Mouse (Mus musculus) right cerebral cortex, postnatal 14 days (tissue): ENCODE results near the gene Vcpkmt.
A peak's percentile ranks its signal among the peaks of the same experiment; 100 is the strongest.
"Not testable (repeated sequence)": the region's sequence is repeated elsewhere in the genome, so short reads cannot be mapped to it uniquely, and the experiment has no call there.

ENCODE experiments used
- DNase-seq: peaks from one replicate; pipeline ENCODE4 v3.0.0; 2022

Gene Vcpkmt

DNA sequence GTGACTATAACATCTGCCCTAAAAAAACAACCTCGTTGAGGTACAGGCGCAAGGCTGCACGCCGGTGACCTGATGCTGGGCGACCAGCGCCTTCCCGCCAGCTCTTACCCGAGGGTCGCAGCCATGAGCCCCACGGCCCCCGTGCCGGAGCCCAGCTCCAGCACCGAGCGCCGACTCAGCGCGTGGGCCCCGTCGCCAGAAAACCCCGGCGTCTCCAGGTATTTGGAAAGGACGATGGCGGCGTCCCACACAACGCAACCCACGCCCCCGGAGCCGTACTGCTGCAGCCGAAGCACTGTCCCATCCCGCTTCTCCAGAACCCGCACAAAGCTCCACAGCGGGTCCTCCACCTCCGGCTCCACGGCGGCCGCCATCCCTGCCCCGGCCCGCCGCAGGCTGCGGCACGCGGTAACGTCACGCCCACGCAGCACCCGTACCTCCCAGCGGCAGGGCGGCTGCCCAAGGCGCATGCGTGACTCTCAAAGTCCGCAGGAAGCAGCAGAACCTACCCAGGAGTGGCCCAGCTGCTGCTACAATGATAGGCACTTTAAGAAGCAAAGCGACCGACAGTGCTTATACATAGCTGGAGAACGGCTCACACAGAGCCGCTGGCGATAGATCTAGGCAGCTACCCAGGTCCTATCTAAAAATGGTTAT, at the start of gene Vcpkmt:
Gene Vcpkmt, minus strand, starts transcription at position 416 of the 657 bp plus-strand sequence.
- DNase-seq, result peak; percentile 95

DNA sequence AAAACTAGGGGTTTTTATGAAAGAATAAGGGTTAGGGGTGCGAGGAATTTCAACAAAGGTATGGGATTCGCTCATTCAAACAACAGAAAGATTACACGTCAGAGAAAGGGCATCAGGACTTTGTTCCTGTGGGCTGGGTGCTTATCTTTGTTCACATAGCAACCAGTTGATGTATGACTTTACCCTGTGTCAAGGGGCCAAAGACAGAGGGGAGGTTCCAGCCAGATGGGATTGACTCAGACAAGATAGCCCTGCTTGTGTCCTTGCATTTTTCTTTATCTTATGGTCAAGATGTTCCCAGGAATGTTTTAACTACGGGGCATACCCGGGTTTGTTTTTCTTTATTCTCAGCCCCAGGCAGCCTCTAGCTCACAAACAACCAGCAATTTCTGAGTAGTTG, 35.8 kb upstream of the Vcpkmt start:
- DNase-seq, result not testable (repeated sequence)

DNA sequence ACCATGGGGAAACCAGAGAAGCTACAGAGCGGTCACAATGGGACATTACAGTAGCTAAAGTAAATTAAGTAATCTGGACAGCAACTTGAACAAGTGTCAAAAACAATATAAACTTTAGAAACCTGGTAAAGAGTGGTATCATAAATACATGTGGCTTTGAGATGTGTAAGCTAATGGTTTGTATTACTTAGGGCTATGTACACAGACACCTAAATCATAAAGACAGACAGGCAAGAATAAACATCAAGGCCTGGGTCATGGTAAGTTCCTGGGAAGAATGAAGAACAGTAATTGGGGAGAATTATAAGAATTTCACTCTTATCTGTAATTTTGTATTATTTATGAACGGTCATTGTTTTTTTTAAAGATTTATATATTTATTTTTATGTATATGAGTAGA, 21.5 kb upstream of the Vcpkmt start:
- DNase-seq, result no peak

DNA sequence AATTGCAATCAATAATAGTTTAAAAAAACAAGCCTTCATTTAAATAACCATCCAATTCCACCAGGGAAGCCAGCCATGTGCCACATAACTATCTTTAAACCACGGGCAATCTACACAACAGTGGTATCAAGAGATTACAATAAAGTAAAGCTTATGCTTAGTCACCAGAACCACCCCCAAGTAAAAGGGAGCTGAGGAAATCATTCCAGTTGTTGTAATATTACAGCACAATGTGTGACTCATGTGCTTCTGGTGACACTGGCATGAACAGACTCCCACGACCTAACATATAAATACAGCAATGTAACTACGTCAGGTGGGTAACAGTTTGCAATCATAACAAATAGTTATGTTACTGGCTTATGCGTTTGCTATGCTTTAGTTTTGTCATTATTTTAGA, 14.6 kb upstream of the Vcpkmt start:
- DNase-seq, result no peak

DNA sequence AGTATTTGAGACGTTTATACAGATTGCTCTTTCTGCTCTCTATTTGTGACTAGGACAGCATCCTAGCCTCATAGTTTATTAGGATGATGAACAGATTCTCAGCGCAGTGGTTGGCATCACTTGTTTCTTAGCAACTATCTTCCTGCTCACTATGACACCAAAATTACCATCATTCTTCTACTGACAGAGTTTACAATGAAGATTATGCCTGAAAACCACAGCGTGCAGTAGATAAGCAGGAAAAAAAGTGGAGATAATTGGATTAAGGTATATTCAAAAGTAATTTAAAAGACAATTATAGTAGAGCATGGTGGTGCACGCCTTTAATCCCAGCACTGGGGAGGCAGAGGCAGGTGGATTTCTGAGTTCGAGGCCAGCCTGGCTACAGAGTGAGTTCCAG, 10.3 kb upstream of the Vcpkmt start:
- DNase-seq, result no peak

DNA sequence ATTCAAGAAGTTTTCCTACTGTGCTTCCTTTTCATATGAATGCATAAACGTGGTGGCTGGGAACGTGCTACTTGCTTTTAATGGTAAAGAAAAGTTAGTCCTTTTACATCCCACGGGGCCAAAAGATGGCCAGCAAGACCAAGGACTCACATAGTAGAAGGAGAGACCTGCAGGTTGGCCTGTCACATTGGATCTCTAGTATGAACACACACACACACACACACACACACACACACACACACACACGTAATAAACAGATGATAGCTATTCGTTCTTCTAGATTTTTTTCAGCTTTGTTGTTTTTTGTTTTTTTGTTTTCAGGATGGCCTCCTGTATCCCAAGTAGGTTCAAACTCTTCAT, 422 bp upstream of the Vcpkmt start:
- DNase-seq, result no peak

DNA sequence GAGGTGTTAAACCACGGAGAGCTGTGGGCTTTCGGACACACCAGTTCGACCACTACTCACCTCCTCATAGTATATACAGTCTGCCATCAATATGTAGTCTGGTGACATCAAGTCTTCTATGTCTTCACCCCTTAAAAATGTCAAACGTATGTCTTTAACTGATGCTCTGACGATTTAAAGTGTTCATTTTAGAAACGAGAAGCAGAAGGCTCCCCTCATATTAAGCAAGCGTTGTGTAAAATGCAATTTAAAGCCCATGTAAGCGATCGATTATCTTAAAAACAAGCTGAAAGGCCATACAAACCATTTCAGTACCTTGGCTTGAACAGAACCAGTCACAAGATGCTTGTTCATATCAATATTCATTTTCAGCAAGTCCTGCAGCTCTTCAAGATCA, 614 bp downstream of the Vcpkmt start:
- no peak for DNase-seq

DNA sequence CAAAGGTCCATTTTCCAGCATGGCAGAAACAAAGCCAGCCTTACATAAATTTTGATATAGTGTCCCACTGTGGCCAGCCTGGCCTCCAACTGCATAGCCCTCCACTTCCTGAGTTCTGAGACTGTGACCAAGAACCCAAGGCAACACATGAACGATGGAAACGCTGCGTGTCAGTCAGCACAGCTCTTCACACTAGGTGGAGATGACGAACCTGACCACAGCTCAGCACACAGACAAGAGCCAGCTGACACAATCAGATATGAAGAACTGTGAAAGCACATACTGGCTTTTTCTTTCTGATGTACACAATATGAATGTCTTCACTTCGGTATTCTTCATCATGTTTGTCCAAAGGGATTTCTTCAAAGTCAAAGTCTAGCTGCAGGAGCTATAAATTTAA, 3.2 kb downstream of the Vcpkmt start:
- no peak for DNase-seq

DNA sequence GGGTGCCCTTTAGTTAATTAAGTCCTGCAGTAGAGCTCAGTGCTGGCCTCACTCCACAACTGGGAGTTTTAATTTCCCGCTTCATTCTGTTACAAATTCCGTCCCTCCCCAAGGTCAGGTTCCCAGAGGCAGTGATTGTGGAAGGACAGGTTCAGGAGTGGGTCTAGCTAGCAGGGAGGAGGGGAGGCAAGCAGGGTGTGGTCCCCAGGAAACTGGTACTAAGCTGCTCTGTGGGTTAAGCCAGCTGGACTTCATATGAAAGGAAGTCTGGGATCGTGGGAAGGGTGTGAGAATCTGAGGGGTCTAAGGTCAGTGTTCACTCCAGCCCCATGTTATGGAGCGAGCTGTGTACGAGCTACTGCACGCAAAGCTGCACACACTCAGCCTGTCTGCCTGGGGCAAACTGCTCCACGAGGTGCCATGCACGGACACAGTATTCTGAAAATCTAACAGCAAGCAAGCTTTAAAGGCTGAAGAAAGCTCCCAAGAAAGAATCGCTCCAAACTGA, 6.7 kb downstream of the Vcpkmt start:
- no peak for DNase-seq

DNA sequence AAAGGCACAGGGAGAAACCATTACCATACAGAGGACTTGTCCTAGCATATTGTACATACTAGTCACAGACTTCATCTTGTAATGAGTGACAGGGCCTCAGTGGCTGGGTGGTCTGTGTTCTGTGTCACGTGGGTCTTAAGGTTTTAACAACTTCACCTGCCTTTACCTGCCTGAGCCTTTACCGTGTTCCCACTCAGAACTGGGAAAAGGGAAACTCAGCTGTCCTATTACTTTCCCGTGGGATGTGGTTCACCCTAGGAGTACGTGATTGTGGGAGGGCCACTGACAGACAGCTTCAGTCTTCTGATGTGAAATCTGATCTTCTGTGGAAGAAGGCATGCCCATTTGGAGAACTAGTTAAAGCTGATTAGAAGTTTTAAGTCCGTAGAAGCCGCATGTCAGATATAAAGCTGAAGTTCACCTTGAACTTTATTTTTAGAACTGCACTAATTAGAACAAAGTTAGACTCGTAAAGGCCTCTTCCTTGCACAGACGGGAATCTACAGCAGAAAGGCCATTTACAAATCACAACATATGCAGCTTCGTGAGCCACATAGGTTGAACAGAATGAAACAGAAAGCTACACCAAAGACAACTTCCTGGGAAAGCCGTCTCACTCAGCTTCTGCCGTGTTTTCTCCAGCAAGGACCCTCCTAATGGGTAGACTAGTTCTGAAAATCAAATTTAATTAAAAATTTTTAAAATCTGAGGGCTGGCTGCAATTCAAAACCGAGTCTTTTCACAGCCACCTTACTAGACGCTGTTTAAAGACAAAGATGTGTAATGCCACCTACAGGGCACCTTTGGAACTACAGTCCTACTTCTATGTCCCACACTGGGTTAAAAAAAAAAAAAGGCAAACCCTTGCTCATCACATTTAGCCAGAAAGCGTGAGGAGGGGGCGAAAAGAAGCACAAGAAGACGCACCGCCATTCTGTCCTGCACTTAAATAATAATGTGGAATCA, 8.6 kb downstream of the Vcpkmt start:
- DNase-seq, result peak; percentile 82

DNA sequence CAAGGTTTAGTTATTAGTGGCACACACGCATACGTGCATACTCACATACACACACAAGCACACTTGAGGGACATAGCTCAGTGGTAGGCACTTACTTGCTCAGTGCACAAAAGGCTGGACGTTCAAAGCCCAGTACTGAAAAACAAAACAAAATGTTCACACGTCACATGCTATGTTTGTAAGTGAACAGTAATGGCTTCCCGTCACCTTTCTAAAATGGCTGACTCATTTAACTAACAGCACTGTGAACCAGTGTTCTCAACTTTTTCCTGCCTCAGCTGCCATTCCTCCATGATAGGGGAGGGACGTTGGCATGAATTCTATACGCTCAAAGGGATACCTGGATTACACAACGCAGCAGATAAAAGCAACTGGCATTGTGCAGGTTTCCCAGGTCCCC, 9.6 kb downstream of the Vcpkmt start:
- no peak for DNase-seq

DNA sequence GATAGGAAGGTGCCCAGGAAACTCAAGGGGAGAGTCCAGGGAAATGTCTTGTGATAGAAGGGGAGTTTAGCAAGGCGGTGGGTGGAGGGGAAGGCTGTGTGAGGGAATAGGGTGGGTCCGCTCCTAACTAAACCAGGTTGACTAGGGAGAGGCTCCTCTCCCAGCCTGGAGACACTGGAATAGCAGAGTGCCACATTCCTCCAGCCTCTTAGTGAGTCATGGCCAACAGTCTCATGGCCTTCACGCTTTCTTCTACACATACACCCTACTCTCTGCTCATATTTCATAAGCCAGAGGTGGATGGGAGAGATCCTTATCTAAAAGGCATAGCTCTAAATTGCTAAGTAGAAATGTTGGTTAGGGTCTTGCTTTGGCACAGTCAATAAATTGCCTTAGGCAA, 12.9 kb downstream of the Vcpkmt start:
- DNase-seq, result no peak

DNA sequence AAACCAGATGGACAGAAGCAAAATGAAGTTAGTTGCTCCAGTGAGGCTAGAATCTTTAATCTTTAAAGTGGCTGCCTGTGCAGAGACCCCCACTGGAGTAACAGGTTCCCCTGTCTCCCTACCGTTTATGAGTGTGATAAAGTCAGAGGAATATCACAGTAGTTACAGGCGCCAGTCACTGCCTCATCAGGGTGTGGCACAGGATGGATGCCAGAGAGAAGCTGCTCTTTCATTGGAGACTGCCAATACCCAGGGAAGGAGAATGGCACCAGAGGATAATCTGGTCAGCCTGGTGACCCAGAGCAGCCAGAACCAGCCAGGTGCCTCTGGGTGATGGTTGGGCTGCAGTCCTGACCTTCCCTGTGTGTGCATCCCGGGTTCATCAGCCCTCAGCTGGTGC, 14.6 kb downstream of the Vcpkmt start:
- no peak for DNase-seq

DNA sequence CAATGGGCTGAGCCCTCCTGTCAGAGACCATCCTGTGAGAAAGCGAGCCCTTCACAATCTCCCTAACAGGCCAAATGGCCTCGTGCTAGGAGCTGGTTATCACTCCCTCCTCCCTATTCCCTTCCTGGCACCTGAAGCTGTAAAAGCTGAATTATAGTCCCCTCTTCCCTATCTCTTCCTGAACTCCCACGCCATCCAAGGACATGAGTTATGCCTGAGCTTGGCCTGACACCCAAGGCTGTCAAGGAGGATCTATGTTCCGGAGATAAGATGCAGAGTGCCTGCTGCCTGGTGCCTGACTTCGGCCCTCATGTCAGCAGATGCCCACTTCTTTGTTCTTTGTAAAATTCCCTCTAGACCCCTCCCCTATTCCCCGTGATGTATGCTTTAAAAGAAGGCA, 21.8 kb downstream of the Vcpkmt start:
- not testable (repeated sequence) for DNase-seq

DNA sequence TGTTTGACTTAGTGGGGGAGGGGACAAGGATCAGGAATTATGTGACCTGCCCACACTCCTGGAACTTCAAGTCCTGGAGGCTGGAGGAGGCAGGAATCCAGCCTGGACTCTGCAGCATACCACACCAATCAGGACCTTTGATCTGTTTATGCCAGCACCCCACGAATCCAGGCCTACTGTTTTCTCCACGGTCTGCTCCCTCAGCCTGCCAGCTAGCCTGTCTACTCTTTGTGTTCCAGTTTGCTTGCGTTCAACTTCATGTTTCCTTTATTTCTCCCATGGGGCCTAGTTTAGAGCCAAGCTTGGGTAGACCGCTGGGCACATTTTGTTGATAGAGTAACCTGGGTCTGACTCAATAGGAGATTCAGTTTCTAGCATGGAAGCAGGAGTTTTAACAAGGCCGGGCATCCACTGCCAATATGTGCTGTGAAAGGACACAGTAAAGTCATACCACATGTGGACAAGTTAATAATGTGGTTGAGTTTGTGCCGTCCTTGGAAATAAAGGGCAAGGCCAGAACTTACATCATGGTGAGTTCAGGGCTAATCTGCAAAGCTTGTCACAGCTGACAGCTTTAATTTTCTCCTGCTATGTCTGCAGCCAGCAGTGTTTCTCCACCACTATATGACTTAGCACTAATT, 26.5 kb downstream of the Vcpkmt start:
- DNase-seq, result no peak

DNA sequence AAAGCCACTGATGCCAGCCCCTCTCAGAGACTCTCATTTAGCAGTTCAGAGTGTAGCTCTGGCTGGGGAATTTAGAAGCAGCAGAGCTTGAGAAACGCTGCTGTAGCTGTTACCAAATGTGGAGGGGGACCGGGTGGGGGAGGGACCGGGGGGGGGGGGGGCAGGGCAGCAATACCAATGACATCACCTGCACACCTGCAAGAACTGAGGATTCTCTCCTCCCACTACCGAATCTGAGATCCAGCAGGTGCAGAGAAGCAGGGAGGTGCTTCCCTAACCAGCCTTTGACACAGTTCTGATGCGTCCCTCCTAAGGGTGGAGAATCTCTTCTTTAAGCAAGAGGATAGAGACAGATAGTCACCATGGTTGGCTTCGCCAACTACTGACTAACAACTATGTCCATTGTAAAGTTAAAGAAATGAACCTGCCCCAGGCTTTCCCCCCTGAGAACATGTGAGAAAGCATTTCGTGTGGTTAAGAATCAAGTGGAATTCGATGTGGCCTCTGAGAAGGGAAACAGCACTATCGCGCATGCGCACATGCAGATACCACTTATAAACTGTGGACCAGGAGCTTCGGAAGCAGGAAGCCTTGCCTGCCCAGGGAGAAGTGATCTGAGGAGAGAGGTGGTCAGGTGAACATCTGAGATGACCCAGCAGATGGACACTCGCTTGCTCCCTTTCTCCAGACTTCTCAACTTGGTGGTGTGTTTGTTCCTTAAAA, 37.2 kb downstream of the Vcpkmt start:
- DNase-seq, result no peak

DNA sequence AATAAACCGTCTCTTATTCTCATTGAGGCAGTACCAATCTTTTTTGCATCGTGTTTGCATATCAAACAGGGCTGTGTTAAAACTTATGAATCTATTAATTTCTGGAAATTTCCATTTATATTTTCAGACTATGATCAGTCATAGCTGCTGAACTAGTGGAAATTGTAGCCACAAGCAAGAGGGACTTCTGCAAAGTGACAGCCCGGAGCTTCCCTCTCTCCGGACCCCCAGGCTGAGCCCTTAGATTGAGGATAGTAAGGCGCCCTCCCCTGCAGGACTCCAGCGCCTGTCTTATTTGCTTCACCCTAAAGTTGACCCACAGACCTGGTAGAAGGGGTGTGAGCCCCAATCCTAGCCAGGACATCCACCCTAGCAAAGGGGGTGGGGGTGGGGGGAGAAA, 37.8 kb downstream of the Vcpkmt start:
- no peak for DNase-seq

DNA sequence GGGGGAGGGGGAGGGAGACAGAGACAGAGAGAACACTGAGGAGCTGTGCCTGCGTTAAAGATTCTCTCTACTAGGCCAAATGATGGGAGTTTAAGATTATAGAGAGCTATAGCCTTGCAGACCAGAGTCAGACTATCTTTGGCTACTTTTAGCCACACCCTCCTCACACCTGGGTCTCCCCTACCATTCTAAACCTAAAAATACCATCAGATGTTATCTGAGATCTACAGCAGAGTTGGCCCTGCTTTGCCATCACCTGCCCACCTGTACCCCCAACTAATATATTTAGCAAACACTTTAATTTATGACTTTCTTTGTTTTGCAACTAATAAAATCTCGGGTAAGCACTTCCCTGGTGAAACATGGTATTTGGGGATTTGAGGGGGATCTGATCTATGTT, 38.3 kb downstream of the Vcpkmt start:
- DNase-seq, result no peak

DNA sequence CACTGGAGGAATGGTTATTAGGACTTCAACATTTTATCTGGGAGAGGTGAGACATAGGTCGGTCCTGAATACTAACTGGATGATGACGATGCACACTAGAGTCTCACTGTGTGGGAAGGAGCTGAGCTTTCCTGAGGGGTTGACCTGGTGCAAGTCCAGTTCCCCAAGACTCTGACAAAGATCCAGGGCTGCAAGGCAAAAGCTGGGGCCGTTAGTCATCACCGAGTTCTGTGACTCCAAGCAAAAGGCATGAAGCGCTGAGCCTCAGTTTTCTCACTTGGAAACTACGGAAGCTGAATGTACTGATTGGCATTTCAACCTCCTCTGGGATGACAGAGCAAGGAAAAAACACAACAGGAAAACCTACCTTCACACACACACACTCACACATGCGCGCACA, 40.5 kb downstream of the Vcpkmt start:
- no peak for DNase-seq

DNA sequence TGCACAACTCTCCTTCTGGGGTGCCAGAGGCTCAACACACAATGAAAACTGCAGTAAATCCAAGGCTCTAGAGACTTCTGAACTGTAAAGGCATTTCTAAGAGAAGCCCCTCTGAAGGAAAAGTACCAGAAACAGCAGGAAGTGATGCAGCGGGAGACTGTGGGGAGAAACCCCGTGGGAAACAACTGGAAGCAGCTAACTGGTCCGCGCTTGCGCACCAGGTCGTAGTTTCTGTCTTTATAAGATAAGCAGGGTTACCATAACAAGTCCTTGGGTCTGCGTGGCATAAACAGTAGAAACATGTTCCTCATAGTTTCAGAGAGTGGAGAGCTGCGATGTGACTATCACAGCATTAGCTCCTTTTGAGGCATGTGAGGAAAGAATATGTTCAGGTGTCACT, 41.2 kb downstream of the Vcpkmt start:
- no peak for DNase-seq

DNA sequence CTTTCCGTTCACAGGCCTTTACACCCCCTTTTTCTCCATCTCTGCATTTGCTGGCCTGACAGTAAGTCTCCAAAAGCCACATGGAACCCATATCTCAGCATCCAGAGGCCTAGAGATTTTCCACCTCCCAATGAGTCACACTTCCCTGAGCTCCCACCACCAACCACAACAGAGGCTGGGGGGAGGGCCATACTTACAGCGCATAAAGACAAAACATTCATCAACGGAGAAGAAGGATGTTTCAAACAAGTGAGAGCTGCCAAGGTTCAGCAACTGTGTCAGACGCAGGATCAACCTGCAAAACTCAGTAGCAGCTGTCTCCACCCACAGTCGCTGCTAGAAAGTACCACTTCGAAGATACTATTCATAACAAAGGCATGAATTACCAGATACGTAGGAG, 43.5 kb downstream of the Vcpkmt start:
- DNase-seq, result no peak

DNA sequence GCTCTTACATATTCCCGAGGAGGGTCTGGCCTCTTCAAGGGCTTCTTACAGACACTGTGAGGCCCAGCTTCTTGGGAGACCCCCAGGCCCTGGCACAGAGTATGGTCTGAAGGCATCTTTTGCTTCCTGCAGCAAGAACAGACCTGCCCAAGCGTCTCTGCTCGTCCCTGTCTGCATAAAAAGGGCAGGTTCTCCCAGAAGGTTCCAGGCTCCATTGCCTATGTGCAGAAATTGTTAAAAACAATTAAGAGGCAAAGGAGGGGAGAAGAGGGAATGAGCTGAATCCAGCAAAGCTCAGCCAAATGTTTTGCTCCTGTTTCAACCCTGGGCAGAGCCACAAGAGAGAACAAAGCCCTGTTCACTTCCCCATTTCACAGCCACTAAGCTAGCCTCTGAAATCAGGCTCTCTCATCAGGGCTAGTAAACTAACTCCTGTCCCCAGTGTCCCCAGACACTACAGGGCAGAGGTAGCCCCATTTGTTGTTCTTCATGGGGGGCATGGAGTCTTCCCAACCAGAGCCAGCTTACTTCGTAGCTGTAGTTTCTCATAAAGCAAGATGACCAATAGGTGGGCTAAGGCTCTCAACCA, 44.4 kb downstream of the Vcpkmt start:
- no peak for DNase-seq
